Mouse (Mus musculus): ENCODE data around the gene Tiparp. TPM values are rescaled to one million over a fixed set of nuclear protein-coding genes. Genes with fewer than 3 reads are reported as not detected.

Gene Tiparp
- polyA plus RNA-seq, 1 experiment = not detected

- 90% methylated on average over 6 of the region's 6 CpGs for WGBS
Observed at GRCm38 (mm10) chr3:65540906-65541551, 12.8 kb downstream of the Tiparp start.

GRCm38 (mm10) chr3:65541552-65541935 lies 13.3 kb downstream of the Tiparp start:
- no peak overlapping the region for H3K4me3 ChIP-seq (ENCODE audit: insufficient read depth, low read depth, low read length)
- TF ChIP-seq CTCF (IDR thresholded peaks at IDR 0.05; ENCODE audit: insufficient read depth, low read depth, low read length) (no peak), POLR2A (IDR thresholded peaks at IDR 0.05; ENCODE audit: insufficient read depth, low read depth, low read length) (no peak)
- 73% methylated on average over 4 of the region's 4 CpGs for WGBS
- no peak overlapping the region for H3K27ac ChIP-seq (ENCODE audit: insufficient read depth, low read depth, low read length)
- no peaks in the 10 kb centered on the region for H3K4me1 ChIP-seq (ENCODE audit: control insufficient read depth, insufficient read depth, low read length)

More at GRCm38 (mm10) chr3:65540906-65541551, 12.8 kb downstream of the Tiparp start:
- no peak for TF ChIP-seq POLR2A (IDR thresholded peaks at IDR 0.05; ENCODE audit: insufficient read depth, low read depth, low read length)
- no peak for TF ChIP-seq CTCF (IDR thresholded peaks at IDR 0.05; ENCODE audit: insufficient read depth, low read depth, low read length)
- Histone ChIP-seq H3K27ac (ENCODE audit: insufficient read depth, low read depth, low read length) (no peak overlapping the region), H3K4me1 (ENCODE audit: control insufficient read depth, insufficient read depth, low read length) (no peaks in the 10 kb centered on the region), H3K4me3 (ENCODE audit: insufficient read depth, low read depth, low read length) (no peak overlapping the region)

DNA sequence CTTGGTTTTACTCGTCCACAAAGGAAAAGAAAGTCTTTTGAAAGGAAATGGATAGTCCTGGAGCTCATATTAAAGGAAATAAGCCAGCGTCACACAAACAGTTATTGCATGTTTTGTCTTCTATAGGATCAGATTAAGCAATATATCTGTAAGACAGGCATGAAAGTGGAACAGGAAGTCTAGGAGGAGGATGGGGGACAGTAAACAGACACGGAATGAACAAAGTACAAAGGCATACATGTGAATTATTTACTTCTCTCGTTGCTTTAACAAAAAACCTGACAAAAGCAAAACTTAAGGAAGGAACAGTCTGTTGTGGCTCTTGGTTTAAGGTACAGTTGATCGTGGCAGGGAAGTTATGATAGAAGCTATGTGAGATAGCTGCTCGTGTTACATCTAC lies 21.6 kb downstream of the Tiparp start:
- 76% methylated on average over 6 of the region's 6 CpGs for WGBS
- Histone ChIP-seq H3K4me1 (ENCODE audit: control insufficient read depth, insufficient read depth, low read length) (no peaks in the 10 kb centered on the region), H3K4me3 (ENCODE audit: insufficient read depth, low read depth, low read length) (no peak overlapping the region), H3K27ac (ENCODE audit: insufficient read depth, low read depth, low read length) (no peak overlapping the region)
- no peak for TF ChIP-seq POLR2A (IDR thresholded peaks at IDR 0.05; ENCODE audit: insufficient read depth, low read depth, low read length)
- no peak for TF ChIP-seq CTCF (IDR thresholded peaks at IDR 0.05; ENCODE audit: insufficient read depth, low read depth, low read length)

DNA sequence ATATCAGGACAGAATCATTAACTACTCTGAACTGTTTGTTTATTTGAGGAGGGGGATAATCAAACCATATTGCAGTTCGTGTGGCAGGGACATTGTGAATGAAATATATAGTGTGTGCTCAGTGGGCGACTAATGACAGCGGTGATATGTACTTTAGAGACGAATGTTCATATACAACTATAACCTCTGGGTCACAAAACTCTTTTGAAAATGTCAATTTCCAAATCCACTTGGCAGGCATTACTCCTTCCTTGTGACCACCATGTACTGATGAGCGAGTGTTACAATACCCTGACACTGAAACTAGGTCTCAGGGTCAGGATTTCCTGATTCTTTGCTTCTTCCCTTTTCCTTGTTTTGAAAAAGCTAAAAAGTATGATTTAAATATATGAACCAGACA lies 22.9 kb downstream of the Tiparp start:
- Histone ChIP-seq H3K4me3 (ENCODE audit: insufficient read depth, low read depth, low read length) (no peak overlapping the region), H3K4me1 (ENCODE audit: control insufficient read depth, insufficient read depth, low read length) (no peaks in the 10 kb centered on the region), H3K27ac (ENCODE audit: insufficient read depth, low read depth, low read length) (no peak overlapping the region)
- no peak for TF ChIP-seq POLR2A (IDR thresholded peaks at IDR 0.05; ENCODE audit: insufficient read depth, low read depth, low read length)
- no peak for TF ChIP-seq CTCF (IDR thresholded peaks at IDR 0.05; ENCODE audit: insufficient read depth, low read depth, low read length)
- WGBS = 78% methylated on average over 5 of the region's 5 CpGs

DNA sequence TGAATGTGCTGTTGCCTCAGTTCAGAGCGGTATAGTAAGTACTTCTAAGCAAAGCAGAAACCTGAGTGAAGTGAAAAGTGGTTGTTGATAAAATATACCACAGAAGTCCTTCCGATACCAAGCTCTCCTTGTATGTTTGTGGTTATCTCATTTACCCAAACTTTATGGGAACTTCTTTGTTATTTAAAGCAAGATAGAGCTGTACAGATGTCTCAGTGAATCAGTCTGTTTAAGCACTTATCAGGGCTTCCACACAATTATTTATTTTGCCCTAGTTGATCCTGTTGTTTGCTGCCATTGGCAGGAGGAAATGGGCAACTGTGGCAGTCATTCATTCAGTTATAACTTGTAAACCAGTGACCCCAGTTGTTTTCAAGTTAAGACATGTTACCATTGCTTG lies 26.4 kb downstream of the Tiparp start:
- Histone ChIP-seq H3K27ac (ENCODE audit: insufficient read depth, low read depth, low read length) (no peak overlapping the region), H3K4me1 (ENCODE audit: control insufficient read depth, insufficient read depth, low read length) (peaks cover 8% of the 10 kb centered on the region), H3K4me3 (ENCODE audit: insufficient read depth, low read depth, low read length) (no peak overlapping the region)
- 96% methylated on average over 2 of the region's 2 CpGs for WGBS
- TF ChIP-seq POLR2A (IDR thresholded peaks at IDR 0.05; ENCODE audit: insufficient read depth, low read depth, low read length) (no peak), CTCF (IDR thresholded peaks at IDR 0.05; ENCODE audit: insufficient read depth, low read depth, low read length) (no peak)

GRCm38 (mm10) chr3:65558679-65559078 lies 30.5 kb downstream of the Tiparp start:
- no peak overlapping the region for H3K27ac ChIP-seq (ENCODE audit: insufficient read depth, low read depth, low read length)
- TF ChIP-seq POLR2A (IDR thresholded peaks at IDR 0.05; ENCODE audit: insufficient read depth, low read depth, low read length) (no peak), CTCF (IDR thresholded peaks at IDR 0.05; ENCODE audit: insufficient read depth, low read depth, low read length) (no peak)
- H3K4me1 ChIP-seq (ENCODE audit: control insufficient read depth, insufficient read depth, low read length) = peaks cover 8% of the 10 kb centered on the region
- no peak overlapping the region for H3K4me3 ChIP-seq (ENCODE audit: insufficient read depth, low read depth, low read length)
- 42% methylated on average over 4 of the region's 4 CpGs for WGBS

- Histone ChIP-seq H3K27ac (ENCODE audit: insufficient read depth, low read depth, low read length) (no peak overlapping the region), H3K4me1 (ENCODE audit: control insufficient read depth, insufficient read depth, low read length) (peaks cover 6% of the 10 kb centered on the region), H3K4me3 (ENCODE audit: insufficient read depth, low read depth, low read length) (no peak overlapping the region)
- TF ChIP-seq CTCF (IDR thresholded peaks at IDR 0.05; ENCODE audit: insufficient read depth, low read depth, low read length) = no peak
- no peak for TF ChIP-seq POLR2A (IDR thresholded peaks at IDR 0.05; ENCODE audit: insufficient read depth, low read depth, low read length)
- WGBS = 80% methylated on average over 9 of the region's 9 CpGs
Observed at GRCm38 (mm10) chr3:65562212-65562611, 34.0 kb downstream of the Tiparp start.

- Histone ChIP-seq H3K4me3 (ENCODE audit: insufficient read depth, low read depth, low read length) (no peak overlapping the region), H3K27ac (ENCODE audit: insufficient read depth, low read depth, low read length) (no peak overlapping the region), H3K4me1 (ENCODE audit: control insufficient read depth, insufficient read depth, low read length) (peaks cover 6% of the 10 kb centered on the region)
- WGBS = 95% methylated on average over 3 of the region's 3 CpGs
- no peak for TF ChIP-seq POLR2A (IDR thresholded peaks at IDR 0.05; ENCODE audit: insufficient read depth, low read depth, low read length)
- no peak for TF ChIP-seq CTCF (IDR thresholded peaks at IDR 0.05; ENCODE audit: insufficient read depth, low read depth, low read length)
Observed at GRCm38 (mm10) chr3:65562694-65563093, 34.5 kb downstream of the Tiparp start.

DNA sequence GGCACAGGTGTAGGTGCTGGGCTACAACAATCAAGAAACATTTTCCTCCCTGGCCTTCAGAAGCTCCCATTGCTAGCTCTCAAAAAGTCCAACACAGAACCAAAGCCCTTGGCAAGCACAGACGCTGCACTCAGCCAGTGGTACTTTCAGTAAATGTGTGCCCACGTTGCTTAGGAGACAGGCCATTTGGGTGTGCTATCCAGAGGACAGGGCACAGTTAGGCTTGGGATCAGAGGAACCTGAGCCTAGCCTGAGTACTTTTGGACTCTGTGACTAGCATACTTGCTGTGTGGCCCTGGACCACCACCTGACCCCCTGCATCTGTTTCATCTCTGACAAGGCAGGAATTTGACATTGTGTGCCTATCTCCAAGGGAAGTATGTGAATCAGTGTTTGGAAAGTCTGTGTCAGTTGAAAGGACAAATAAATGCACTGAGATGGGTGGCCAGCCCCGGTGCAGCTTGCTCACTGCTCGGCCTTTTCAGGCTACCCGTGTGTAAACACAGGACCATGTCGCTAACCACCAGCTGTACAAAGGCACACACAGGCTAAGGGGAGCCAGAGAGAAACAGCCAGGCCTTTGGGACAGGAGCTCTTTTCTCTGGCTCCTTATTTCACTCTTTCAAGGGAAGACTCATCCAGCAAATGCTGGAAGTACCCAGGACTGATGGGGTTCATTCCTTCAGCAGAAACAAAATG lies 35.9 kb downstream of the Tiparp start:
- no peaks in the 10 kb centered on the region for H3K4me1 ChIP-seq (ENCODE audit: control insufficient read depth, insufficient read depth, low read length)
- H3K4me3 ChIP-seq (ENCODE audit: insufficient read depth, low read depth, low read length) = no peak overlapping the region
- TF ChIP-seq CTCF (IDR thresholded peaks at IDR 0.05; ENCODE audit: insufficient read depth, low read depth, low read length) (no peak), POLR2A (IDR thresholded peaks at IDR 0.05; ENCODE audit: insufficient read depth, low read depth, low read length) (no peak)
- WGBS = 47% methylated on average over 6 of the region's 6 CpGs
- no peak overlapping the region for H3K27ac ChIP-seq (ENCODE audit: insufficient read depth, low read depth, low read length)

All from olfactory bulb, adult 2 months (tissue).